Mouse (Mus musculus) ES-Bruce4 (cell line): Measurements from ENCODE around the gene Kmt2d. TPM values are rescaled to one million over a fixed set of nuclear protein-coding genes. Genes with fewer than 3 reads are reported as not detected.

ENCODE experiments used
- H3K27ac ChIP-seq: 2 replicates; pipeline ENCODE4 v1.5.1; 2012; ENCODE audit warnings: low read length, inconsistent platforms; ENCODE audit not compliant: insufficient read depth
- H3K27me3 ChIP-seq: 2 replicates; pipeline ENCODE4 v1.6.1; 2012; ENCODE audit warnings: mild to moderate bottlenecking, low read length, inconsistent platforms; ENCODE audit not compliant: control insufficient read depth, poor library complexity, insufficient read depth, severe bottlenecking
- H3K36me3 ChIP-seq: 2 replicates; pipeline ENCODE4 v1.6.1; 2012; ENCODE audit warnings: inconsistent platforms, mild to moderate bottlenecking, low read length, moderate library complexity; ENCODE audit not compliant: control insufficient read depth, poor library complexity, insufficient read depth, severe bottlenecking
- H3K4me1 ChIP-seq: one replicate; pipeline ENCODE4 v1.8.1; 2011; ENCODE audit warnings: low read length; ENCODE audit not compliant: control insufficient read depth, insufficient read depth
- H3K4me3 ChIP-seq: 2 replicates; pipeline ENCODE4 v1.5.1; 2011; ENCODE audit warnings: low read depth, mild to moderate bottlenecking, low read length
- H3K9ac ChIP-seq: 2 replicates; pipeline ENCODE4 v1.6.1; 2012; ENCODE audit warnings: low read depth, mild to moderate bottlenecking, inconsistent platforms; ENCODE audit not compliant: poor library complexity, severe bottlenecking
- H3K9me3 ChIP-seq: replicated peaks from 2 replicates; pipeline ENCODE4 v1.6.1; 2012; ENCODE audit warnings: mild to moderate bottlenecking, low read length, inconsistent platforms; ENCODE audit not compliant: control insufficient read depth, poor library complexity, insufficient read depth, severe bottlenecking
- CTCF ChIP-seq: IDR thresholded peaks from one replicate; pipeline ENCODE4 v1.8.1; 2011; ENCODE audit warnings: low read depth, low read length
- EP300 ChIP-seq: IDR thresholded peaks from 2 replicates; pipeline ENCODE4 v1.6.1; 2011; ENCODE audit warnings: low read depth, low read length; ENCODE audit not compliant: insufficient read depth
- POLR2A ChIP-seq: IDR thresholded peaks from one replicate; pipeline ENCODE4 v1.8.1; 2011; ENCODE audit warnings: low read length; ENCODE audit not compliant: insufficient read depth
- polyA plus RNA-seq: library from polyadenylated mRNA; stranded (reverse); fragments of >200 nt; gene quantifications from 2 replicates; pipeline ENCODE4 v1.2.4, GENCODE M21; 2011; ENCODE audit warnings: low read depth; ENCODE audit not compliant: missing spikeins, insufficient read depth, insufficient read length

Kmt2d gene
- polyA plus RNA-seq, 1 experiment, result 51.9 TPM

DNA sequence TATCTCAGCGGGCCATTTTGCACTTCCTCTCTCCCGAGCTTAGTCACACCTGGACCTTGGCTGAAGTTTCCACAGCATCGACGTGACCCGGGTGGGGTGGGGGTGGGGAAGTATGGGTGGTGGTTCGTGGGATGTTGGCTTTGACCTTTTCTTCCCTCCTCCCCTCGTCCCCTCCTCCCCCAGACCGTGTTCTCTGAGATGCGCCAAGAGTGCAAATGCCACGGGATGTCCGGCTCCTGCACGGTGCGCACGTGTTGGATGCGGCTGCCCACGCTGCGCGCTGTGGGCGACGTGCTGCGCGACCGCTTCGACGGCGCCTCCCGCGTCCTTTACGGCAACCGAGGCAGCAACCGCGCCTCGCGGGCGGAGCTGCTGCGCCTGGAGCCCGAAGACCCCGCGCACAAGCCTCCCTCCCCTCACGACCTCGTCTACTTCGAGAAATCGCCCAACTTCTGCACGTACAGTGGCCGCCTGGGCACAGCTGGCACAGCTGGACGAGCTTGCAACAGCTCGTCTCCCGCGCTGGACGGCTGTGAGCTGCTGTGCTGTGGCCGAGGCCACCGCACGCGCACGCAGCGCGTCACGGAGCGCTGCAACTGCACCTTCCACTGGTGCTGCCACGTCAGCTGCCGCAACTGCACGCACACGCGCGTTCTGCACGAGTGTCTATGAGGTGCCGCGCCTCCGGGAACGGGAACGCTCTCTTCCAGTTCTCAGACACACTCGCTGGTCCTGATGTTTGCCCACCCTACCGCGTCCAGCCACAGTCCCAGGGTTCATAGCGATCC lies 78.6 kb downstream of the Kmt2d start:
- Histone ChIP-seq H3K4me1 (no peaks in the 10 kb centered on the region), H3K4me3 (peak overlapping the region; percentile 14), H3K27ac (no peak overlapping the region), H3K27me3 (peaks cover 19% of the 10 kb centered on the region), H3K9me3 (no peaks in the 10 kb centered on the region), H3K36me3 (no peaks in the 10 kb centered on the region), H3K9ac (no peak overlapping the region)
- TF ChIP-seq EP300, result no peak
- no peak for TF ChIP-seq POLR2A
- TF ChIP-seq CTCF, result no peak

DNA sequence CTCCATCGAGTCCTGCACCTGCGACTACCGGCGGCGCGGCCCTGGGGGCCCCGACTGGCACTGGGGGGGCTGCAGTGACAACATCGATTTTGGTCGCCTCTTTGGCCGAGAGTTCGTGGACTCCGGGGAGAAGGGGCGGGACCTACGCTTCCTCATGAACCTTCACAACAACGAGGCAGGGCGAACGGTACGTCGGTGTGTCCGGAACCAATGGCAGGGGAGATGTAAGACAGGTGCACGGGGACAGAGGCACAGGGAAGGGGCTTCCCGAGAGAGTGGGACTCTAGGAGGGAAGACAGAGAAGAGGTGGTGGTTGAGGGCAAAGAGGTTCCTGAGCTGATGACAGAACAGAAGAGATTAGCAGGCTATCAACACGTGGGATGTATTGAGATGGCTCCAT lies 79.2 kb downstream of the Kmt2d start:
- H3K36me3 ChIP-seq, result no peaks in the 10 kb centered on the region
- H3K4me1 ChIP-seq, result no peaks in the 10 kb centered on the region
- peaks cover 19% of the 10 kb centered on the region for H3K27me3 ChIP-seq
- no peak overlapping the region for H3K9ac ChIP-seq
- no peak overlapping the region for H3K27ac ChIP-seq
- no peaks in the 10 kb centered on the region for H3K9me3 ChIP-seq
- no peak overlapping the region for H3K4me3 ChIP-seq
- TF ChIP-seq CTCF, result no peak
- TF ChIP-seq EP300, result no peak
- TF ChIP-seq POLR2A, result no peak

GRCm38 (mm10) chr15:98791221-98791620 lies 79.8 kb downstream of the Kmt2d start:
- Histone ChIP-seq H3K9ac (no peak overlapping the region), H3K27me3 (peaks cover 19% of the 10 kb centered on the region), H3K4me1 (no peaks in the 10 kb centered on the region), H3K27ac (no peak overlapping the region), H3K4me3 (0 out of 2 replicates have a peak overlapping the region, but pooled peaks have one; percentile 3), H3K9me3 (no peaks in the 10 kb centered on the region), H3K36me3 (no peaks in the 10 kb centered on the region)
- no peak for TF ChIP-seq POLR2A
- no peak for TF ChIP-seq CTCF
- TF ChIP-seq EP300, result no peak

- Histone ChIP-seq H3K27me3 (peaks cover 19% of the 10 kb centered on the region), H3K27ac (no peak overlapping the region), H3K36me3 (no peaks in the 10 kb centered on the region), H3K4me3 (0 out of 2 replicates have a peak overlapping the region, but pooled peaks have one; percentile 3), H3K9me3 (no peaks in the 10 kb centered on the region), H3K9ac (no peak overlapping the region), H3K4me1 (no peaks in the 10 kb centered on the region)
- TF ChIP-seq POLR2A (no peak), CTCF (no peak), EP300 (no peak)
These were observed 80.2 kb downstream of the Kmt2d start for GRCm38 (mm10) chr15:98790761-98791160.

DNA sequence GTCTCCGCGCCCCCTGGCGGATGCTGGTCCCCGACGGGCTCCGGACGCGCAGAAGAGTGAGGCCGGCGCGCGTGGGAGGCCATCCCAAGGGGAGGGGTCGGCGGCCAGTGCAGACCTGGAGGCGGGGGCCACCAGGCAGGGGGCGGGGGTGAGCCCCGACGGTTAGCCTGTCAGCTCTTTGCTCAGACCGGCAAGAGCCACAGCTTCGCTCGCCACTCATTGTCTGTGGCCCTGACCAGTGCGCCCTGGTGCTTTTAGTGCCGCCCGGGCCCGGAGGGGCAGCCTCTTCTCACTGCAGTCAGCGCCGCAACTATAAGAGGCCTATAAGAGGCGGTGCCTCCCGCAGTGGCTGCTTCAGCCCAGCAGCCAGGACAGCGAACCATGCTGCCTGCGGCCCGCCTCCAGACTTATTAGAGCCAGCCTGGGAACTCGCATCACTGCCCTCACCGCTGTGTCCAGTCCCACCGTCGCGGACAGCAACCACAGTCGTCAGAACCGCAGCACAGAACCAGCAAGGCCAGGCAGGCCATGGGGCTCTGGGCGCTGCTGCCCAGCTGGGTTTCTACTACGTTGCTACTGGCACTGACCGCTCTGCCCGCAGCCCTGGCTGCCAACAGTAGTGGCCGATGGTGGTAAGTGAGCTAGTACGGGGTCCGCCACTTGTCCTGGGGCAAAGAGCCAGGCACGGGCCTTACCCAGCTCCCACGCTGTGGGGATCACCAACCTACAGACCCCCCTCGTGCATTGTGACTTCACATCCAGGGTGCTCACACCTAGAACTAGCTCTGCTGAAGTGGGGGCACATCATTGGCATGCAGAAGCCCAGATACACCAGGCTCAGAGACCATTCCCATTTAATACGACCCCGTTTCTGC lies 81.1 kb downstream of the Kmt2d start, which contains the start of gene Wnt1:
Wnt1 (plus strand) TSS at position 197 of the 875 bp plus-strand sequence.
- no peaks in the 10 kb centered on the region for H3K36me3 ChIP-seq
- H3K27ac ChIP-seq, result no peak within 1 kb of the TSS
- H3K9ac ChIP-seq, result no peak within 1 kb of the TSS
- H3K27me3 ChIP-seq, result peaks cover 19% of the 10 kb centered on the region
- TF ChIP-seq EP300 (no peak), CTCF (peak; percentile 50), POLR2A (no peak)
- H3K4me1 ChIP-seq, result no peaks in the 10 kb centered on the region
- no peaks in the 10 kb centered on the region for H3K9me3 ChIP-seq
- peak within 1 kb of the TSS; percentile 17 for H3K4me3 ChIP-seq
